In the genomic region with DNA sequence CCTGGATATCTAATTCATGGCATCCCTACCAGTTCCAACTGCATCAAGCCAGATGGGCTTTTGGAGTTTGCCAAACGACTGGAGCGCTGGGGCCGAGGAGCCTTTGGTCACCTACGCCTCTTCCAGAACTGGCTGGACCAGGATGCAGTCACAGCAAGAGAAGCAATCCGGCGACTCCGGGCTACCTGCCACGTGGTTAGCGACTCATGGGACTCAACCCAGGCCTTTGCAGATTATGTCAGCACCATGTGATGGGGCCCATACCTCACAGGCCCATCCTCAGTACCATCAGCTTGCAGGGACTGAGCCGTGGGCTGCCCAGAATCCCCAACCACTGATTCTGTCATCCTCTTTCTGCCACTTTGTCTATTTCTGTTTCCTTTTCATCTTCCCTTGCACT, we compare ENCODE assay signal across 25 mouse cellular contexts.
"Had no signal": no experiment of that assay in that cellular context is flagged by ENCODE, and none has a peak within 500 bp of the region (broad histone marks: within the 10 kb centered on the region; RNA-seq: fewer than 3 reads in every experiment).

No protein-coding gene starts in this region.

- H3K4me3 ChIP-seq: gastrocnemius, adult 2 months; heart, adult 2 months; heart, embryonic 10.5 days; heart, embryonic 12.5 days; hindbrain, embryonic 10.5 days; hindbrain, embryonic 12.5 days; intestine, embryonic 15.5 days; layer of hippocampus, adult 2 months; left cerebral cortex, adult 2 months; limb, embryonic 10.5 days; limb, embryonic 12.5 days had no signal

- DNase-seq: gastrocnemius, adult 2 months; gastrocnemius, postnatal 10 days; gastrocnemius, postnatal 25 days; heart, adult 2 months; heart, postnatal 10 days; heart, postnatal 4 days; kidney, adult 18-20 months; kidney, adult 8-10 months; kidney, postnatal 14 days; kidney, postnatal 4 days; liver had no signal

- ATAC-seq: hindbrain, embryonic 16.5 days; inflammation-experienced regulatory T-cells, adult 6 months; intestine, embryonic 15.5 days had no signal

- H3K27ac ChIP-seq: gastrocnemius, adult 2 months; heart, adult 2 months; heart, embryonic 10.5 days; hindbrain, embryonic 10.5 days; hindbrain, embryonic 12.5 days; hindbrain, embryonic 14.5 days; intestine, embryonic 15.5 days; layer of hippocampus, adult 2 months; left cerebral cortex, adult 2 months; limb, embryonic 10.5 days; limb, embryonic 12.5 days; liver, embryonic 14.5 days had no signal

- H3K9ac ChIP-seq: heart, embryonic 12.5 days; hindbrain, embryonic 12.5 days; hindbrain, embryonic 14.5 days; intestine, embryonic 15.5 days; limb, embryonic 12.5 days; liver, embryonic 14.5 days had no signal

- H3K27me3 ChIP-seq: heart, embryonic 12.5 days; hindbrain, embryonic 12.5 days; intestine, embryonic 15.5 days; limb, embryonic 12.5 days had no signal

- H3K9me3 ChIP-seq: heart, embryonic 10.5 days; heart, embryonic 12.5 days; hindbrain, embryonic 10.5 days; hindbrain, embryonic 12.5 days; intestine, embryonic 15.5 days; limb, embryonic 10.5 days; limb, embryonic 12.5 days had no signal

- H3K4me2 ChIP-seq: heart, embryonic 12.5 days; hindbrain, embryonic 12.5 days; hindbrain, embryonic 14.5 days; intestine, embryonic 15.5 days; limb, embryonic 12.5 days; liver, embryonic 11.5 days had no signal

- H3K4me1 ChIP-seq: heart, embryonic 10.5 days; heart, embryonic 12.5 days; hindbrain, embryonic 10.5 days; hindbrain, embryonic 12.5 days; intestine, embryonic 15.5 days; limb, embryonic 10.5 days; limb, embryonic 12.5 days had no signal
